Mouse (Mus musculus): ENCODE data around the gene Pex16.

DNA sequence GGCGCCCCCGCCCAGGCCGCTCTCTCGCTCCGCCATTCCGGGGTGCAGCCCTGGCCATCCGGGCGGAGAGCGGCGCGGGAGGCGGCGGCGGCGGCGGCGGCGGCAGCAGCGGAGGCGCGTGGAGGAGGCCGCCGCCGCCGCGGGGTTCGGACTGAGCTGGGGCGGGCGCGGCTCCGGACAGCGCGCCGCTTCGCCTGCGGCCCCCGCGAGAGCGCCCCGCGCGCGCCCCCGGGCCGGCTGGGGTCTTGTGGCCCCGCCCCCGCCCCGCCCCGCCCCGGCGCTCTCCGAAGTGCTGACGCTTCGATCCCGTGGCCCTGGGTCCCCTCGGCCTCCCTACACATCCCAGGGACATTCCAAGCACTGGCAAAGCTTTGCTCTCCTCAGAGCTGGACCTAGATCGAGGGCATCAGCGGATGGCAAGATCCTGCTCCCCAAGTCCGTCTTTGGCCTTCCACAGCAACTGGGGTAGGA lies 26.6 kb downstream of the Pex16 start, which contains the start of gene Mapk8ip1:
- no peak for TF ChIP-seq CTCF (IDR thresholded peaks at IDR 0.05; ENCODE audit: extremely low read depth, insufficient read length, insufficient replicate concordance, low read depth, low read length)
- TF ChIP-seq POLR2A (IDR thresholded peaks at IDR 0.05; ENCODE audit: low read depth, low read length) = no peak

All from small intestine, adult 2 months (tissue).